Mouse (Mus musculus) testis, adult 2 months (tissue): Measurements from ENCODE around the gene Spi1. TPM values are rescaled to one million over a fixed set of nuclear protein-coding genes. Genes with fewer than 3 reads are reported as not detected.

Source experiments
- H3K27ac ChIP-seq: fragments of 200-500 bp; 2 replicates; pipeline ENCODE4 v1.5.1; 2012; ENCODE audit warnings: low read depth, low read length; ENCODE audit not compliant: control insufficient read depth, insufficient read depth
- H3K27me3 ChIP-seq: fragments of 200-500 bp; 2 replicates; pipeline ENCODE4 v1.6.1; 2012; ENCODE audit warnings: mild to moderate bottlenecking, low read length, moderate library complexity; ENCODE audit not compliant: control insufficient read depth, insufficient read depth
- H3K36me3 ChIP-seq: fragments of 200-500 bp; 2 replicates; pipeline ENCODE4 v1.6.1; 2012; ENCODE audit warnings: mild to moderate bottlenecking, low read length; ENCODE audit not compliant: control insufficient read depth, insufficient read depth
- H3K4me1 ChIP-seq: fragments of 200-500 bp; 2 replicates; pipeline ENCODE4 v1.6.1; 2012; ENCODE audit warnings: low read length; ENCODE audit not compliant: control insufficient read depth, insufficient read depth
- H3K4me3 ChIP-seq: fragments of 200-500 bp; 2 replicates; pipeline ENCODE4 v1.5.1; 2012; ENCODE audit warnings: low read depth, mild to moderate bottlenecking, low read length, moderate library complexity, mixed read lengths; ENCODE audit not compliant: control insufficient read depth
- CTCF ChIP-seq: fragments of 200-500 bp; IDR thresholded peaks from 2 replicates; pipeline ENCODE4 v1.5.1; 2012; ENCODE audit warnings: low read depth, mild to moderate bottlenecking, inconsistent platforms, low read length, moderate library complexity; ENCODE audit not compliant: control insufficient read depth, insufficient read depth, insufficient replicate concordance
- POLR2A ChIP-seq: fragments of 200-500 bp; IDR thresholded peaks from 2 replicates; pipeline ENCODE4 v1.6.1; 2012; ENCODE audit warnings: low read depth, mild to moderate bottlenecking, inconsistent platforms, low read length, moderate library complexity; ENCODE audit not compliant: control insufficient read depth
- polyA plus RNA-seq: library from polyadenylated mRNA; depleted of rRNA; stranded (reverse); fragments of >200 nt; gene quantifications from 2 replicates; pipeline ENCODE4 v1.2.3, GENCODE M21; 2012

Gene Spi1
- polyA plus RNA-seq, 1 experiment: 2.5 TPM

DNA sequence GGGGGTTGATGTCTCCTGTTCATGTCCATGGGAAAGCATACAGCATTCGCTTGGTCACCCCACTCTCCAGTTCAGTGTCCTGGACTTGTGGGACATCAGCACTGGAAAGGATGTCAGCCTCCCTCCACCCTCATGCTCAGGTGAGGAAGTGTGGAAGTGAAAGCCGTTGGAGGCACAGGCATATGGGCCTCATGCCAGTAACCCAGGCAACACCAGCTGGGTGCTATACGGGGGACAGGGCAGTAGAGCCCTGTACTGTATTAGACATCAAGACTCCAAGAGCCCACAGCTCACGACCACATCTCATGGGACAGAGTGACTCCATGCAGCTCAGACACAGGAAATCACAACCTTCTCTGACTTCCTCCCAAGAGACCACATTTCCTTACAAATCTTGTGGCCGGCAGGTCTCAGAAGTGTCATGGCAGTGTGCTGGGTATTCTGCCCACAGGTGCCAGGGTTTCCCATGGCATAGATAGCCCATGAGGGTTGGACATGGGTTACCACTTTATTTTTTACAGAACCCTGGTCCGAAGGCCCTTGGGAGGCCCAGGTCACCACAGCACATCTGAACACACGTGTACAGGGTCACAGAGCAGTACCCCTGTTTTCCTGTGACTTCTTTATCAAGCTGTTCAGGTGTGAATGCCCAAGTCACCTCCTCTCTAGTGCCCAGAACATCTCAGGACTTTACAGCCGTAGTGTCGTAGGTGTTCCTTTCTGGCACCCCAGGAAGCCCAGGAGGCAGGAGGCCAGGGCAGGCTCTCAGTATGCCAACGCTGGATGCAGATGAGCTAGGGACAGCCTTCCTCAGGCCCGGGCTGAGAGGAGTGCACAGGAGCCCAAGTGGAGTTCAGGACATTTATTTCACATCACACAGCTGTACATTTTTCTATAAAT, 54.6 kb downstream of the Spi1 start:
- Histone ChIP-seq H3K36me3 (no peaks in the 10 kb centered on the region), H3K4me1 (no peaks in the 10 kb centered on the region), H3K27ac (no peak overlapping the region), H3K4me3 (no peak overlapping the region), H3K27me3 (no peaks in the 10 kb centered on the region)
- TF ChIP-seq CTCF (no peak), POLR2A (no peak)

GRCm38 (mm10) chr2:91137481-91137880, 55.3 kb downstream of the Spi1 start:
- H3K4me3 ChIP-seq: no peak overlapping the region
- no peak overlapping the region for H3K27ac ChIP-seq
- no peak for TF ChIP-seq CTCF
- no peak for TF ChIP-seq POLR2A
- H3K4me1 ChIP-seq: no peaks in the 10 kb centered on the region
- H3K36me3 ChIP-seq: peaks cover under 1% of the 10 kb centered on the region
- H3K27me3 ChIP-seq: no peaks in the 10 kb centered on the region

GRCm38 (mm10) chr2:91139311-91139710, 57.1 kb downstream of the Spi1 start:
- Histone ChIP-seq H3K27me3 (no peaks in the 10 kb centered on the region), H3K4me1 (no peaks in the 10 kb centered on the region), H3K4me3 (no peak overlapping the region), H3K36me3 (peaks cover 2% of the 10 kb centered on the region), H3K27ac (no peak overlapping the region)
- TF ChIP-seq POLR2A (no peak), CTCF (no peak)

- Histone ChIP-seq H3K36me3 (peaks cover 2% of the 10 kb centered on the region), H3K4me3 (no peak overlapping the region), H3K27me3 (no peaks in the 10 kb centered on the region), H3K4me1 (no peaks in the 10 kb centered on the region), H3K27ac (no peak overlapping the region)
- TF ChIP-seq POLR2A (no peak), CTCF (no peak)
Observed at GRCm38 (mm10) chr2:91139764-91140163, 57.6 kb downstream of the Spi1 start.

DNA sequence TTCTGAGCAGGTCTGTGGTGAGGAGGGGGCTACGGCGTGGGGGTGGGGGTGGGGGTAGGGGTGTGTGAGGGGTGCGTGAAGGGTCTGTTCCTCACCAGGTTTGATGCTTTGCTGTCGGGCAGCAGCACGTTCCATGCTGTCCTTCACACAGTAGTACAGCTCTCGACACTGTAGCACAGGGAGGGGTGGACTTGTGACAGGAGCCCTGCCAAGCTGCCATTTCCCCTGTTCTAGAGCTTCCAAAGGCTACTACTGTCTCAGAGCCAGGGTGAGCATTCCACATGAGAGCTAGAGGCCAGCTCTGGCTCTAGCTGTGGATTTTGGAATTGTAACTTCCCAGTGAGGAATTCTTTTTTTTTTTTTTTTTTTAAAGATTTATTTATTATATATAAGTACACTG, 60.7 kb downstream of the Spi1 start:
- H3K27ac ChIP-seq: no peak overlapping the region
- no peaks in the 10 kb centered on the region for H3K4me1 ChIP-seq
- H3K27me3 ChIP-seq: no peaks in the 10 kb centered on the region
- peaks cover 2% of the 10 kb centered on the region for H3K36me3 ChIP-seq
- TF ChIP-seq POLR2A (no peak), CTCF (no peak)
- no peak overlapping the region for H3K4me3 ChIP-seq

- no peak overlapping the region for H3K27ac ChIP-seq
- H3K4me1 ChIP-seq: no peaks in the 10 kb centered on the region
- no peak overlapping the region for H3K4me3 ChIP-seq
- TF ChIP-seq POLR2A (no peak), CTCF (no peak)
- H3K27me3 ChIP-seq: no peaks in the 10 kb centered on the region
- H3K36me3 ChIP-seq: peaks cover 2% of the 10 kb centered on the region
Observed at GRCm38 (mm10) chr2:91143401-91143800, 61.2 kb downstream of the Spi1 start.

- Histone ChIP-seq H3K27ac (no peak overlapping the region), H3K27me3 (no peaks in the 10 kb centered on the region), H3K4me3 (no peak overlapping the region), H3K36me3 (no peaks in the 10 kb centered on the region; the same call in 1 of the 2 replicates), H3K4me1 (no peaks in the 10 kb centered on the region)
- TF ChIP-seq CTCF (no peak), POLR2A (no peak)
Observed at GRCm38 (mm10) chr2:91148101-91148500, 65.9 kb downstream of the Spi1 start.

- Histone ChIP-seq H3K27me3 (no peaks in the 10 kb centered on the region), H3K27ac (no peak overlapping the region), H3K36me3 (peaks cover 1% of the 10 kb centered on the region; the same call in 1 of the 2 replicates), H3K4me1 (no peaks in the 10 kb centered on the region), H3K4me3 (no peak overlapping the region)
- TF ChIP-seq CTCF (no peak), POLR2A (no peak)
Observed at GRCm38 (mm10) chr2:91151331-91151730, 69.1 kb downstream of the Spi1 start.
